Mouse (Mus musculus): ENCODE results near the gene Dll4.

DNA sequence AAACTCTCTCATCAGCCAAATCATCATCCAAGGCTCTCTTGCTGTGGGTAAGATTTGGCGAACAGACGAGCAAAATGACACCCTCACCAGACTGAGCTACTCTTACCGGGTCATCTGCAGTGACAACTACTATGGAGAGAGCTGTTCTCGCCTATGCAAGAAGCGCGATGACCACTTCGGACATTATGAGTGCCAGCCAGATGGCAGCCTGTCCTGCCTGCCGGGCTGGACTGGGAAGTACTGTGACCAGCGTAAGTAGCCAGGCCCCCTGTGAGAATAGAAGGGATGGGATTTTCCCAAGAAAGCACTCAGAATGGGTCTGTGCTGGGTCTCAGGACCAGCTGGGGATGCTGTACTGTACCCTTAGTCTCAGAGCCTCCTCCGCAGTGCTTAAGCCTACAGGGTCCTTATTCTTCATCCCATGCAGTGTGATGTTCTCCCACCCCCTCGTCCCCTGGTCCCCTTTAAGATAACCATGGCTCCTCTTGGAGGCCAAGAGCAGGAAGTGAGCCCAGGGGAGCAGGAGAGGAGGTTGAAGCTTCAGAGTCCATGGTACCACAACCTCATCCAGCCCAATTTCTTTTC is 2.5 kb downstream of the Dll4 start:
- TF ChIP-seq CTCF (IDR thresholded peaks at IDR 0.05; ENCODE audit: low read depth): no peak
- TF ChIP-seq EP300 (optimal IDR thresholded peaks at IDR 0.05): no peak
